Comparison of ENCODE assay signal across 10 mouse cellular contexts in genomic region chr19:28743176-28743793, GRCm38 (mm10).
DNase-seq lines count a peak whose midpoint lies in the region; ATAC-seq and TF ChIP-seq lines count a peak whose summit lies in the region.
"Had no signal": no experiment of that assay in that cellular context is flagged by ENCODE, and none has a peak within 500 bp of the region (broad histone marks: within the 10 kb centered on the region; RNA-seq: fewer than 3 reads in every experiment).

No protein-coding gene starts in this region.

- no peak for TF ChIP-seq CTCF in left cerebral cortex, adult 2 months (IDR thresholded peaks at IDR 0.05)

- H3K4me3 ChIP-seq in left cerebral cortex, adult 2 months = no peak overlapping the region
- no peak overlapping the region for H3K4me3 ChIP-seq in forebrain, embryonic 15.5 days
- H3K4me3 ChIP-seq in midbrain, embryonic 14.5 days (replicated peaks; ENCODE audit: low read depth, low read length) = no peak overlapping the region
- H3K4me3 ChIP-seq: embryonic facial prominence, embryonic 13.5 days; limb, embryonic 13.5 days had no signal

- WGBS in forebrain, embryonic 15.5 days = 82% methylated on average over 5 of the region's 5 CpGs
- WGBS in midbrain, embryonic 14.5 days = 91% methylated on average over 5 of the region's 5 CpGs

- H3K36me3 ChIP-seq in forebrain, embryonic 15.5 days = no peaks in the 10 kb centered on the region
- H3K36me3 ChIP-seq in midbrain, embryonic 14.5 days (ENCODE audit: control insufficient read depth, insufficient read depth, low read length) = no peaks in the 10 kb centered on the region
- H3K36me3 ChIP-seq: embryonic facial prominence, embryonic 13.5 days; limb, embryonic 13.5 days had no signal

- peak; percentile 34 to 43 for DNase-seq in left cerebral cortex, postnatal 10 days (ENCODE audit: extremely low spot score in 1 of 2, low spot score in 2 of 2)
- no peak for DNase-seq in left cerebral cortex, adult 2 months (ENCODE audit: extremely low spot score in 1 of 2, low spot score in 2 of 2)
- peak; percentile 90 for DNase-seq in adrenal gland, postnatal 14 days
- DNase-seq in heart, postnatal 10 days = peak; percentile 78
- DNase-seq in lung, postnatal 14 days = peak; percentile 73
- no peak for DNase-seq in spleen, postnatal 10 days (ENCODE audit: low spot score in 2 of 2)
- no peak for DNase-seq in midbrain, embryonic 14.5 days

- H3K27ac ChIP-seq in left cerebral cortex, adult 2 months = no peak overlapping the region
- no peak overlapping the region for H3K27ac ChIP-seq in forebrain, embryonic 15.5 days (replicated peaks)
- no peak overlapping the region for H3K27ac ChIP-seq in midbrain, embryonic 14.5 days (replicated peaks; ENCODE audit: low read depth, low read length)
- H3K27ac ChIP-seq: embryonic facial prominence, embryonic 13.5 days; limb, embryonic 13.5 days had no signal

- H3K4me1 ChIP-seq in forebrain, embryonic 15.5 days = no peaks in the 10 kb centered on the region
- H3K4me1 ChIP-seq in midbrain, embryonic 14.5 days (ENCODE audit: control insufficient read depth, insufficient read depth, low read length) = no peaks in the 10 kb centered on the region
- H3K4me1 ChIP-seq: embryonic facial prominence, embryonic 13.5 days; limb, embryonic 13.5 days had no signal

- H3K9ac ChIP-seq in forebrain, embryonic 15.5 days (replicated peaks) = no peak overlapping the region
- H3K9ac ChIP-seq in midbrain, embryonic 14.5 days (replicated peaks; ENCODE audit: low read length) = no peak overlapping the region
- H3K9ac ChIP-seq: embryonic facial prominence, embryonic 13.5 days; limb, embryonic 13.5 days had no signal

- no peaks in the 10 kb centered on the region for H3K9me3 ChIP-seq in forebrain, embryonic 15.5 days
- no peaks in the 10 kb centered on the region for H3K9me3 ChIP-seq in midbrain, embryonic 14.5 days (ENCODE audit: control insufficient read depth, low read length)
- H3K9me3 ChIP-seq: embryonic facial prominence, embryonic 13.5 days; limb, embryonic 13.5 days had no signal

- H3K27me3 ChIP-seq in forebrain, embryonic 15.5 days = no peaks in the 10 kb centered on the region
- H3K27me3 ChIP-seq in midbrain, embryonic 14.5 days (ENCODE audit: control insufficient read depth, insufficient read depth, low read length) = no peaks in the 10 kb centered on the region
- H3K27me3 ChIP-seq: embryonic facial prominence, embryonic 13.5 days; limb, embryonic 13.5 days had no signal

- ATAC-seq in forebrain, embryonic 15.5 days (replicated peaks) = no peak
- no peak for ATAC-seq in midbrain, embryonic 14.5 days (ENCODE audit: low FRiP score, low TSS enrichment)

- H3K4me2 ChIP-seq in forebrain, embryonic 15.5 days (replicated peaks) = no peak overlapping the region
- no peak overlapping the region for H3K4me2 ChIP-seq in midbrain, embryonic 14.5 days (ENCODE audit: low read length)
- H3K4me2 ChIP-seq: embryonic facial prominence, embryonic 13.5 days; limb, embryonic 13.5 days had no signal

- intact Hi-C loops in left cerebral cortex, postnatal 10 days (cut with DNase I) = no loop called here
- intact Hi-C loops in left cerebral cortex, adult 2 months (cut with DNase I) = no loop called here
- intact Hi-C loops in heart, postnatal 10 days (cut with DNase I) = no loop called here

Comparison
In these comparisons a context has a peak if more than half of its experiments do, and no peak if none do; other contexts are left out.
1. DNase-seq: peak in left cerebral cortex, postnatal 10 days (2 of 2), adrenal gland, postnatal 14 days (single experiment), heart, postnatal 10 days (2 of 2) and lung, postnatal 14 days (single experiment); none in left cerebral cortex, adult 2 months (0 of 2), spleen, postnatal 10 days (0 of 2) and midbrain, embryonic 14.5 days (single experiment).